Mouse (Mus musculus) thymus, adult 2 months (tissue): ENCODE data around the gene Lamtor4.

Source experiments
- CTCF ChIP-seq: fragments of 200-500 bp; IDR thresholded peaks from 2 replicates; pipeline ENCODE4 v1.5.1; 2012; ENCODE audit warnings: mild to moderate bottlenecking, control low read depth, low read length, moderate library complexity, borderline replicate concordance; ENCODE audit not compliant: control insufficient read depth, poor library complexity, insufficient read depth; ENCODE audit errors: extremely low read depth
- POLR2A ChIP-seq: fragments of 200-500 bp; IDR thresholded peaks from 2 replicates; pipeline ENCODE4 v1.6.1; 2012; ENCODE audit warnings: mild to moderate bottlenecking, low read length, control low read depth, moderate library complexity; ENCODE audit not compliant: control insufficient read depth, poor library complexity, insufficient read depth; ENCODE audit errors: extremely low read depth

DNA sequence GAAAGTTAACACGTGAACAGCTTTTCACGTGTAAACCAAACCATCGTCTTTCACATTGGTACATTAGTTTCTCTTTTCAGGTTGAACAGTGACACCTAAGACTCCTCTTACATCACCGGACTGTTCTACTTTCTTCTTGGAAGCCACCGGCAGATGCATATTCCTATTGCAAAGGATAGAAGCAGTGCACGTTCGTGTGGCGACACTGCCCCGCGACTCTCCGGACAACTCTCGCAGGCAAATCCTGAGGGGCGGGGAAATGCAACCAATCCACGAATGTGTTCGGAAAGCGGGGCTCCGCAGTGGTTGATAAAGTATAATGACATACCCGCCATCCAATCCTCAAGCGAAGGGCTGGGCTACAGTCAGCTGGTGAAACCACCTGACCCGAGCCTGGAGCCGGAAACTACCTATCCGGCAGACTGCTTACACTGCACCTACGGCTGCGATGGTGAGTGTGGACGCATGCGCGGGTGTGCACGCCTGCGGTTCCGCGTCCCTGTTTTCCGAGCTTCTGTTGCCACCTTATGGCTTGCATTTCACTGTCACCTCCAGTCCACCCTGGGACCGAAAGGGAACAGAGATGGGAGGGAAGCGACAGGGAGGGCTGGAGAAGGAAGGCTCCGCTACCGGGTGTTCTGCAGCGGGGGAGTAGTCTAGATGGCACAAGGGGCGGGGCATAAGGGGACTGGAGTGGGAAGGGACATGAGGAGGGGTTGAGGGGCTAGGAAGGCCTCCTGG, at the start of gene Lamtor4:
- TF ChIP-seq CTCF (0 out of 2 replicates have a peak, but pooled peaks have one; percentile 53), POLR2A (peak; percentile 80)
